Mouse (Mus musculus) frontal cortex, postnatal 14 days (tissue): ENCODE results near the gene Btbd7.

Source experiments
- DNase-seq, 2 experiments: peaks; one replicate each; pipeline ENCODE4 v3.0.0; 2022; ENCODE audit warnings: low spot score in 2 of 2

Btbd7 gene

DNA sequence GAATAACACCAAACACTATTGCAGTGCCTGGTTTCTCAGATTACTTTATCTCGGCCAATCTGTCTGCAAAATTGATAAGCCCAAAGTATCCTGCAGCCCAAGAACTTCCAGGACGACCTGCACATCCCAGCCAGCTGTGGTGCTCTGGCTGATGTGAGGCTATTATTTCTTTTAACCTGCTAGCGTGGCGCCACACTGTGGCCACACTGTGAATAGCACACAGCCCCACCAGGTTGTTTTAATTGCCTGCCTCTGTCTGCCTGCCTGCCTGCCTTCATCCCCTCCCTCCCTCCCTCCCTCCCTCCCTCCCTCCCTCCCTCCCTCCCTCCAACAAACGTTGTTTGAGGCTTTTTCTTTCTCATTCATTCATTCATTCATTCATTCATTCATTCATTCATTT is 144.9 kb downstream of the Btbd7 start:
- DNase-seq: peak in 1 of 2 experiments; percentile 52

- DNase-seq: no peak
These were observed 147.3 kb downstream of the Btbd7 start for GRCm38 (mm10) chr12:102730798-102731619.
